Mouse (Mus musculus) CD4-positive, CD25-positive, alpha-beta regulatory T cell, adult 9 weeks (primary cell): ENCODE results near the gene Esx1. TPM values are rescaled to one million over a fixed set of nuclear protein-coding genes. Genes with fewer than 3 reads are reported as not detected.

Experiments used
- polyA plus RNA-seq: library from polyadenylated mRNA; unstranded; fragments of 100-300 nt; shearing (Covaris generic); gene quantifications from one replicate; pipeline ENCODE4 v1.2.1, GENCODE M21; 2017

Gene Esx1
- not detected for polyA plus RNA-seq

GRCm38 (mm10) chrX:137121718-137122117 is at the start of gene Esx1:
Esx1 (minus strand) TSS chrX:137122083.

Other genes starting within 250 kb of the Esx1 start
- gene H2bfm, start 194.8 kb downstream of the Esx1 start, polyA plus RNA-seq, result not detected
- 58.8 TPM for gene Tmsb15b2, start 146.6 kb downstream of the Esx1 start, polyA plus RNA-seq
- gene Tmsb15l, start 145.2 kb downstream of the Esx1 start, polyA plus RNA-seq, result 2.9 TPM
- gene Tmsb15b1, start 145.2 kb downstream of the Esx1 start, polyA plus RNA-seq, result 29.9 TPM
- 46.4 TPM for gene Zcchc18, start 128.9 kb downstream of the Esx1 start, polyA plus RNA-seq
- gene Slc25a53, start 83.8 kb downstream of the Esx1 start, polyA plus RNA-seq, result 16.2 TPM
- gene Fam199x, start 72.5 kb downstream of the Esx1 start, polyA plus RNA-seq, result 3.1 TPM